Mouse (Mus musculus): ENCODE results near the gene Gsta4. TPM values are rescaled to one million over a fixed set of nuclear protein-coding genes. Genes with fewer than 3 reads are reported as not detected.
"Not testable (repeated sequence)": the region's sequence is repeated elsewhere in the genome, so short reads cannot be mapped to it uniquely, and the experiment has no call there.

The Gsta4 gene
- polyA plus RNA-seq, 1 experiment from 2014 or later, result 107 TPM

- H3K4me1 ChIP-seq (ENCODE audit: insufficient read depth, low read depth, low read length); ATAC-seq; H3K9ac ChIP-seq (replicated peaks; ENCODE audit: low read depth); DNase-seq (ENCODE audit: low spot score); H3K9me3 ChIP-seq (ENCODE audit: low read length); H3K4me3 ChIP-seq (ENCODE audit: low read depth, low read length); H3K27ac ChIP-seq (ENCODE audit: low read length); H3K27me3 ChIP-seq (replicated peaks; ENCODE audit: insufficient read depth, low read length); H3K4me2 ChIP-seq (replicated peaks; ENCODE audit: low read depth, low read length); H3K36me3 ChIP-seq (ENCODE audit: insufficient read depth, low read length): not testable (repeated sequence)
- WGBS, result 59% methylated on average over 4 of the region's 4 CpGs
Measured at GRCm38 (mm10) chr9:78255683-78256470, 73.3 kb downstream of the Gsta4 start.

- H3K4me2 ChIP-seq (replicated peaks; ENCODE audit: low read depth, low read length); DNase-seq (ENCODE audit: low spot score); ATAC-seq; H3K27ac ChIP-seq (ENCODE audit: low read length); H3K4me3 ChIP-seq (ENCODE audit: low read depth, low read length); H3K36me3 ChIP-seq (ENCODE audit: insufficient read depth, low read length); H3K9ac ChIP-seq (replicated peaks; ENCODE audit: low read depth); H3K4me1 ChIP-seq (ENCODE audit: insufficient read depth, low read depth, low read length); H3K9me3 ChIP-seq (ENCODE audit: low read length); H3K27me3 ChIP-seq (replicated peaks; ENCODE audit: insufficient read depth, low read length): not testable (repeated sequence)
- 63% methylated on average over 1 of the region's 3 CpGs for WGBS
Measured at GRCm38 (mm10) chr9:78256914-78257313, 74.3 kb downstream of the Gsta4 start, which contains the start of gene Gm3776. Gene Gm3776, plus strand, starts transcription at chr9:78257129.

Other genes starting within 250 kb of the Gsta4 start
- 0.14 TPM in 2 replicates for gene Gcm1, start 130.8 kb upstream of the Gsta4 start, polyA plus RNA-seq (2015; fragmentation: Nextera tagmentation; extraction: Ambion mirVana)
- 55.1 and 59.9 TPM in 2 replicates for gene Fbxo9, start 73.7 kb upstream of the Gsta4 start, polyA plus RNA-seq (2015; fragmentation: Nextera tagmentation; extraction: Ambion mirVana)
- 19.3 and 23.0 TPM in 2 replicates for gene Ick, start 73.6 kb upstream of the Gsta4 start, polyA plus RNA-seq (2015; fragmentation: Nextera tagmentation; extraction: Ambion mirVana)
- gene Gsta1, start 47.9 kb downstream of the Gsta4 start, polyA plus RNA-seq (2015; fragmentation: Nextera tagmentation; extraction: Ambion mirVana), result 0.97 and 1.2 TPM in 2 replicates
- 0.51 and 0.62 TPM in 2 replicates for gene Gm3776, start 74.4 kb downstream of the Gsta4 start, polyA plus RNA-seq (2015; fragmentation: Nextera tagmentation; extraction: Ambion mirVana)
- 0.29 and 0.68 TPM in 2 replicates for gene Gm10639, start 107.1 kb downstream of the Gsta4 start, polyA plus RNA-seq (2015; fragmentation: Nextera tagmentation; extraction: Ambion mirVana)
- not detected in 2 replicates for gene Omt2a, start 132.0 kb downstream of the Gsta4 start, polyA plus RNA-seq (2015; fragmentation: Nextera tagmentation; extraction: Ambion mirVana)
- not detected in 2 replicates for gene Omt2b, start 144.8 kb downstream of the Gsta4 start, polyA plus RNA-seq (2015; fragmentation: Nextera tagmentation; extraction: Ambion mirVana)
- 4.8 and 4.9 TPM in 2 replicates for gene Gsta2, start 173.0 kb downstream of the Gsta4 start, polyA plus RNA-seq (2015; fragmentation: Nextera tagmentation; extraction: Ambion mirVana)
- gene Dppa5a, start 185.4 kb downstream of the Gsta4 start, polyA plus RNA-seq (2015; fragmentation: Nextera tagmentation; extraction: Ambion mirVana), result 0.71 and 0.81 TPM in 2 replicates
- 3.3 and 4.1 TPM in 2 replicates for gene Ooep, start 196.0 kb downstream of the Gsta4 start, polyA plus RNA-seq (2015; fragmentation: Nextera tagmentation; extraction: Ambion mirVana)
- gene Ddx43, start 213.0 kb downstream of the Gsta4 start, polyA plus RNA-seq (2015; fragmentation: Nextera tagmentation; extraction: Ambion mirVana), result 0.05 TPM in 1 of 2 replicates, not detected in the other